Mouse (Mus musculus): ENCODE measurements around the gene Mcoln3. TPM values are rescaled to one million over a fixed set of nuclear protein-coding genes. Genes with fewer than 3 reads are reported as not detected.

Gene Mcoln3
- polyA plus RNA-seq (2017; shearing (Covaris generic)): 1.2 TPM

DNA sequence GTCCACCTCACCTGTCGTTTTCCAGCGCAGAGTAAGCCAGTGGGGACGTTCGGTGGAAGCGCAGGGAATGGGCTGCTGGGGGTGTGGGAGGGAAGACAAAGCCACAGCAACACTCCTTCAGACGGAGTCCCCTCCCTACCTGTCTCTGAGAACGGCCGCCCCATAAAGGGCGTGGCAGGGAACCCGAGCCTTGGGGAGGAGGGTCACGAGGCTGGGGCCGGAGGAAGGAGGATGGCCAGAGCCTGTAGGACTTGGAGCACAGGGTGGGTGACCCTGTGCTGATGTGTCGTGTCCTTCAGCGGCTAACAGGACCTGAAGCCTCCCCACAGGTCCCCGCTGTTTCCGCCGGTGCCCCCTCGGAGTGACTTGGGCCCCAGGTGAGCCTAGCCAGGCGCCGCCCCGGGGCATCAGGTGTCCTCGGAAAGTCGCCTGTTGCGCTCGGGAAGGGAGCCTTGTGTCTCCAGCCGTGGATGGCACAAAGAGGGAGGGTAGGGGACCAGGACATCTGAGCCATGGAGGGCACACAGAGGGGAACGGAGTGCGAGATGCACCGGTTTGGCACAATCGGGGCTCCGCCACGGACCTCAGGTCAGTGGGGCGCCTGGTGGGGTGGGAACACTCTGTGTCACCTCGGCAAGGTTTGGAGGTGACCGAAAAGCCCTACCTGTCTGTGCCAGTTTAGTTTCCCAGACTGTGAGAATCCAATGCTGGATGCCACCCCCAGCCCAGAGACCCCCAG is at the start of gene Mcoln3:
TSS of gene Mcoln3 (plus strand) at position 193 of the 739 bp plus-strand sequence.

DNA sequence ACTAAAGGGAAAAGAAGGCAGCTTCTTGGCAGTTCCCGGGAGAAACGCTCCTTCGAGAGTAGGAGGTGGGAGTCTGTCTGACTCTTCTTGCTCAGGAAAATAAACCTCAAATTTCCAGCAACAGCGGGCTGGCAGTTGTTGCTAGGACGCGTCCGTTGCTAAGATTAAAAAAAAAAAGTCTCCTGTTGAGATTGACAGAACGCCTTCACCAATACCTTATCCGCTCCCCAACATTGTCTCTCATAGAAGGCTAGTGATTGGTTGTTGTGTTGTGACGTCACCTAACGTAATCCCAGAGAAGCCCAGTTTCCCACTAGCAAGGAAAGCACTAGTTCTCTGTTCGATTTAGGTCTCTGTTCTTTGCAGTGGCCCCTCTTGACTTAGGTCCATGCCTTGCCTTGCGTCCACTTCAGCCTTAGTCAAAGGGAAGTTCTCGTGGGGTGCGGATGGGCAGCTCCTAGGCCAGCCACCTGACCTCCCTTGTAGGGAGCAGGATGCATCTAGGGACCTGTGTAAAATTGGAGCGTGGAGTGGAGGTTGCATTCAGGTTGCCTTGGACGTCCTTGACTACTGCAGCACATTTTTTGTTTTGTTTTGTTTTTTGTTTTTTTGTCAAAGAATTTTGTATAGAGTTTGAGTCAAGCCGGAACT is 9.2 kb upstream of the Mcoln3 start, which contains the start of gene Wdr63:
TSS of gene Wdr63 (minus strand) at position 210 of the 651 bp plus-strand sequence.

DNA sequence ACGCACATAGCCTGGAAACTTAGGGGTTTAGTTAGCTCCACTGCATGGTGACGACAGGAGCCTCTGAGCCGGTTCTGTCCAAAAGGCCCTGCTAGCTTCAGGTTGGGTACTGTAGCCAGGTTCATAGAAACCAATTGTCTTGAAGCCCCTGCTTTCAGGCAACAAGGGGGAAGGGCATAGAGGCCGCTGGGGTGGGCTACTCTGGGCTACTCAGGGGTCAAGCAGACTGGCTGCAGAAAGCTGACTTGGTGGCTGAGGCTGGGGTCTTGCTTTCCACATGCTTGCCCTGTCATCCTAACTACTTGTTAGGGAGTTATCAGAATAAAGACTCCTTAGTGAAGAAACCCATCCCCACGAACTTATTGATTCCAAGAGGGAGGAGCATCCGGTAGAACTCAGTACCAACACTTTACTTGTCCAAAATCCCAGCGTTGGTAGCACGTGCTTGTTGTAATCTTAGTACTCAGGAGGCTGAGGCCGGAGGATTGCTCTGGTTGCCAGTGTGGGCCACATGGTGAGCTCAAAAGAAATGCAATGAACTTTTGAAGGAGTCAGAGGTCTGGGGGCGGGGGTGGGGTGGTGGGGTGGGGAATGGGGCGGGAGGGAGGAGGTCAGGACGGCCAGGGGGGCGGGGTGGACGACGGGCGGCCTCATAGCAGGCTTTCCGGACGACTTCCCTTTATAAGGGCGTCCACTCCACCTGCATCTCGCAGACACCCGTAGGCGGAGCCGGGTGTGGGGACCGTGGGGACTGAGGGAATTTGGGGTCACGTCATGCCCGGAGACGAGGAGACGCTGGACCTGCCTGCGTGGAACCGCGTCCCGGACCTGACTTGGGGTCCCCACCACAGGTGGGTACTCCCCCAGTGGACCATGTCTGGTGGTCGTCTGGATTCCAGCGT is 32.2 kb downstream of the Mcoln3 start, which contains the start of gene Mcoln2:
TSS of gene Mcoln2 (plus strand) at position 678 of the 902 bp plus-strand sequence.

Other genes starting within 250 kb of the Mcoln3 start
- gene Bcl10, start 194.6 kb upstream of the Mcoln3 start, polyA plus RNA-seq (2017; shearing (Covaris generic)): 196 TPM
- 99.5 TPM for gene 2410004B18Rik, start 179.4 kb upstream of the Mcoln3 start, polyA plus RNA-seq (2017; shearing (Covaris generic))
- gene Syde2, start 129.6 kb upstream of the Mcoln3 start, polyA plus RNA-seq (2017; shearing (Covaris generic)): 1.5 TPM
- not detected for gene Wdr63, start 9.3 kb upstream of the Mcoln3 start, polyA plus RNA-seq (2017; shearing (Covaris generic))
- 2.4 TPM for gene Mcoln2, start 32.4 kb downstream of the Mcoln3 start, polyA plus RNA-seq (2017; shearing (Covaris generic))
- gene Lpar3, start 103.5 kb downstream of the Mcoln3 start, polyA plus RNA-seq (2017; shearing (Covaris generic)): not detected

Data from naive thymus-derived CD4-positive, alpha-beta T cell, adult 5 months (primary cell).